In the genomic region with DNA sequence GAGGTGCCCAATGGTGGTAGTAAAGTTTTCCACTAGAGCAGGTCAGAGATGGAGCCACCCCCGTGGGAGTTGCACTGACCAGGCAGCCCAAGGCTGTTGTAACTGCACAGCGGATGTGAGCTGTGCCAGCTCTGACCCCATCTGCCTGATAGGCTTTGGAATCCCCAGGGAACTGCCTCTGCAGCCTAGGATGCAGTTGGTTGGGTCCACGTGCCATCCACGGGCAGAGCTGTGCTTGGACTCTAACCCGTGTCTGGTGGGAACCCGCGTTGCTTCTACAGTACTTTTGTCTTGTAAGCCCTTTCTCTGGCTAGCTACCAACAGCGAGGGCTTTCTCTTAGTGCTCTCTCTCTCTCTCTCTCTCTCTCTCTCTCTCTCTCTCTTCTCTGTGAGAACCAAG, we compare ENCODE assay signal across 11 mouse cellular contexts. TPM values are rescaled to one million over a fixed set of nuclear protein-coding genes. Genes with fewer than 3 reads are reported as not detected.
A peak's percentile ranks its signal among the peaks of the same experiment; 100 is the strongest.
DNase-seq lines count a peak whose midpoint lies in the region; ATAC-seq lines count a peak whose summit lies in the region.
"Had no signal": no experiment of that assay in that cellular context is flagged by ENCODE, and none has a peak within 500 bp of the region (broad histone marks: within the 10 kb centered on the region; RNA-seq: fewer than 3 reads in every experiment).

No protein-coding gene starts in this region.

- H3K4me3 ChIP-seq in intestine, embryonic 16.5 days (ENCODE audit: low read length) = no peak overlapping the region
- H3K4me3 ChIP-seq in intestine, embryonic 15.5 days (replicated peaks) = no peak overlapping the region
- no peak overlapping the region for H3K4me3 ChIP-seq in forebrain, embryonic 14.5 days (ENCODE audit: low read depth, low read length)
- H3K4me3 ChIP-seq: limb, embryonic 15.5 days; neural tube, embryonic 12.5 days had no signal

- no peak for ATAC-seq in intestine, embryonic 16.5 days
- ATAC-seq in intestine, embryonic 15.5 days = no peak
- peak; percentile 19; the same call in 1 of the 2 replicates for ATAC-seq in forebrain, embryonic 14.5 days

- no peak overlapping the region for H3K9ac ChIP-seq in intestine, embryonic 16.5 days (ENCODE audit: low read depth, low read length)
- H3K9ac ChIP-seq in intestine, embryonic 15.5 days = no peak overlapping the region
- peak overlapping the region; percentile 18 for H3K9ac ChIP-seq in forebrain, embryonic 14.5 days (ENCODE audit: low read length)
- H3K9ac ChIP-seq: limb, embryonic 15.5 days; neural tube, embryonic 12.5 days had no signal

- no peaks in the 10 kb centered on the region for H3K9me3 ChIP-seq in intestine, embryonic 16.5 days (ENCODE audit: control insufficient read depth, low read length)
- H3K9me3 ChIP-seq in intestine, embryonic 15.5 days = no peaks in the 10 kb centered on the region
- no peaks in the 10 kb centered on the region for H3K9me3 ChIP-seq in forebrain, embryonic 14.5 days (replicated peaks; ENCODE audit: control insufficient read depth, low read length)
- H3K9me3 ChIP-seq: limb, embryonic 15.5 days; neural tube, embryonic 12.5 days had no signal

- no peaks in the 10 kb centered on the region for H3K36me3 ChIP-seq in intestine, embryonic 16.5 days (ENCODE audit: control insufficient read depth, insufficient read depth, low read length)
- no peaks in the 10 kb centered on the region for H3K36me3 ChIP-seq in intestine, embryonic 15.5 days
- peaks cover 9% of the 10 kb centered on the region; the same call in 1 of the 2 replicates for H3K36me3 ChIP-seq in forebrain, embryonic 14.5 days (ENCODE audit: control insufficient read depth, insufficient read depth, low read length)
- H3K36me3 ChIP-seq: G1E had no signal

- H3K27ac ChIP-seq in intestine, embryonic 16.5 days (ENCODE audit: low read length) = 0 out of 2 replicates have a peak overlapping the region, but pooled peaks have one; percentile 35
- no peak overlapping the region for H3K27ac ChIP-seq in intestine, embryonic 15.5 days
- no peak overlapping the region for H3K27ac ChIP-seq in forebrain, embryonic 14.5 days (ENCODE audit: low read depth, low read length)
- H3K27ac ChIP-seq: neural tube, embryonic 12.5 days had no signal

- peaks cover 28% of the 10 kb centered on the region for H3K4me1 ChIP-seq in intestine, embryonic 16.5 days (ENCODE audit: control insufficient read depth, insufficient read depth, low read length)
- H3K4me1 ChIP-seq in intestine, embryonic 15.5 days (replicated peaks) = peaks cover 30% of the 10 kb centered on the region
- peaks cover 53% of the 10 kb centered on the region for H3K4me1 ChIP-seq in forebrain, embryonic 14.5 days (ENCODE audit: control insufficient read depth, insufficient read depth, low read length)

- H3K27me3 ChIP-seq in intestine, embryonic 16.5 days (replicated peaks; ENCODE audit: control insufficient read depth, insufficient read depth, low read length) = no peaks in the 10 kb centered on the region
- no peaks in the 10 kb centered on the region for H3K27me3 ChIP-seq in intestine, embryonic 15.5 days (replicated peaks)
- no peaks in the 10 kb centered on the region for H3K27me3 ChIP-seq in forebrain, embryonic 14.5 days (replicated peaks; ENCODE audit: control insufficient read depth, insufficient read depth, low read length)
- H3K27me3 ChIP-seq: limb, embryonic 15.5 days had no signal

- peak; percentile 57 for DNase-seq in NIH3T3 (ENCODE audit: low read depth)
- DNase-seq in forebrain, embryonic 14.5 days (ENCODE audit: low spot score) = peak; percentile 63
- peak; percentile 83 for DNase-seq in kidney, postnatal 10 days
- no peak for DNase-seq in cerebellum, postnatal 14 days
- no peak for DNase-seq in spleen, postnatal 14 days (ENCODE audit: low spot score in 2 of 2)
- DNase-seq in cerebellum, adult 18-20 months = no peak

- H3K4me2 ChIP-seq in intestine, embryonic 16.5 days (ENCODE audit: low read depth, low read length) = no peak overlapping the region
- H3K4me2 ChIP-seq in intestine, embryonic 15.5 days (replicated peaks) = no peak overlapping the region
- H3K4me2 ChIP-seq in forebrain, embryonic 14.5 days (ENCODE audit: low read length) = no peak overlapping the region
- H3K4me2 ChIP-seq: limb, embryonic 15.5 days; neural tube, embryonic 12.5 days had no signal

- WGBS in intestine, embryonic 16.5 days = 82% methylated on average over 8 of the region's 8 CpGs
- 78% methylated on average over 8 of the region's 8 CpGs for WGBS in intestine, embryonic 15.5 days
- 41% methylated on average over 8 of the region's 8 CpGs for WGBS in forebrain, embryonic 14.5 days

RNA-seq across cellular contexts. Expression of a gene that starts 36.7 kb away (rescaled TPM):
- polyA plus RNA-seq in intestine, embryonic 16.5 days (2015; fragmentation: Nextera tagmentation; extraction: Ambion mirVana) = 4.9 and 6.8 TPM in 2 replicates
- 7.4 and 7.6 TPM in 2 replicates for polyA plus RNA-seq in intestine, embryonic 15.5 days (2015; fragmentation: Nextera tagmentation; extraction: Ambion mirVana)
- 15.5 and 19.9 TPM in 2 replicates for polyA plus RNA-seq in forebrain, embryonic 14.5 days (2014; fragmentation: Nextera tagmentation; extraction: Ambion mirVana)
- polyA plus RNA-seq: G1E had no signal

Comparison
In these comparisons a context has a peak if more than half of its experiments do, and no peak if none do; other contexts are left out.
1. DNase-seq: peak in NIH3T3 (single experiment), forebrain, embryonic 14.5 days (single experiment) and kidney, postnatal 10 days (single experiment); none in cerebellum, postnatal 14 days (0 of 2), spleen, postnatal 14 days (0 of 2) and cerebellum, adult 18-20 months (0 of 2).